Mouse (Mus musculus): ENCODE measurements at regions not wholly inside any gene's neighbourhood (a gene's known extent, or its start where the extent isn't known, plus 50 kb on each side); places are given as distances from the start of the nearest gene placed in this dataset.

- intact Hi-C loops (cut with DNase I): no loop called here
- DNase-seq (ENCODE audit: low spot score in 2 of 2): no peak
Observed at GRCm38 (mm10) chr19:28732998-28733397, 53.1 kb upstream of the Glis3 start.

DNA sequence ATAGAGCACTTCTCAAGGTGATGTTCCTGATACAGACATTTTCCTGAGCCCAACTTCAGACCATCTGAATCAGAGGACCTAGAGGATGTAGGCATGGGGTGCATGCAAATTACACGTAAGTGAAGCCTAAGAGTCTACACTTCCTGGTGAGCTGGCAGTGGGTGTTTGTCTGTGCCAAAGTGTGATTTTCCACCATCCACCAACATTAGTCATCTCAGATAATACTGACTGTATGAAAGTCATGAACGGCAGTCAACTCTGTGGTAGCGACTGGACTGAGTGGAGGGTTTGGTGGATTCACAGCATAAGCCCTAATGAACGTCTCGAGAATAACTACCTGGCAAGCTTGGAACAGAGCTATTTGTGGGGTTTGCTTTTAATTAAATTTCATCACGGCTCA is 53.9 kb upstream of the Glis3 start:
- intact Hi-C loops (cut with DNase I): no loop called here
- DNase-seq (ENCODE audit: low spot score in 2 of 2): no peak

- intact Hi-C loops (cut with DNase I): no loop called here
- peak; percentile 28 to 39 for DNase-seq (ENCODE audit: low spot score in 2 of 2)
Observed at GRCm38 (mm10) chr19:28743176-28743793, 63.4 kb upstream of the Glis3 start.

GRCm38 (mm10) chr19:28745105-28745504 is 65.2 kb upstream of the Glis3 start:
- intact Hi-C loops (cut with DNase I): no loop called here
- no peak for DNase-seq (ENCODE audit: low spot score in 2 of 2)

GRCm38 (mm10) chr19:28745534-28745933 is 65.7 kb upstream of the Glis3 start:
- peak in 1 of 2 experiments; percentile 7 for DNase-seq (ENCODE audit: low spot score in 2 of 2)
- intact Hi-C loops (cut with DNase I): no loop called here

- DNase-seq (ENCODE audit: low spot score in 2 of 2): no peak
- intact Hi-C loops (cut with DNase I): loop anchor here (10.0 kb wide), 1 partner anchor 586 kb away; no protein-coding TSS in a partner anchor
Observed at GRCm38 (mm10) chr19:28751091-28751490, 71.2 kb upstream of the Glis3 start.

DNA sequence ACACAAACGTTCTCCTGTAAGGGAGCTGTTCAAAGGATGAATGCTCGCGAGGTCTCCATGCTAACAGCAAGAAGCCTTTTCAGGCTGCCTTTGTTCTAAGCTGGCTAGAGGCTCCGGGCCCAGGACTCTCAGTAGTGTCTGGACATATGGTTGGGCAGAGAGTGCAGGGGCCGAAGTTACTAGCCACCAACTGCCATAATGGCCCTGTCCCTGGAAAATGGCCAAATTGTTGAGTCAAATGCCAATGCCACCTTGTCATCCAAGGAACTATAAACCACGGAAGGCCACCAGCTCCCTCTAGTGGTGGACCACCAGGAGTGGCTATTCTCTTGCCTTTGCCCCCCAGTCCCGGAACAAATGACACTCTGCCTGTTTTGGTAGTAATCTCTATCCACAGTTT is 76.0 kb upstream of the Slc1a1 start:
- intact Hi-C loops (cut with DNase I): loop anchor here (10.0 kb wide), 1 partner anchor 594 kb away; no protein-coding TSS in a partner anchor
- peak; percentile 73 to 77 for DNase-seq (ENCODE audit: low spot score in 2 of 2)

- intact Hi-C loops (cut with DNase I): no loop called here
- DNase-seq (ENCODE audit: low spot score in 2 of 2): no peak
Observed at GRCm38 (mm10) chr19:28764795-28765360, 70.0 kb upstream of the Slc1a1 start.

DNA sequence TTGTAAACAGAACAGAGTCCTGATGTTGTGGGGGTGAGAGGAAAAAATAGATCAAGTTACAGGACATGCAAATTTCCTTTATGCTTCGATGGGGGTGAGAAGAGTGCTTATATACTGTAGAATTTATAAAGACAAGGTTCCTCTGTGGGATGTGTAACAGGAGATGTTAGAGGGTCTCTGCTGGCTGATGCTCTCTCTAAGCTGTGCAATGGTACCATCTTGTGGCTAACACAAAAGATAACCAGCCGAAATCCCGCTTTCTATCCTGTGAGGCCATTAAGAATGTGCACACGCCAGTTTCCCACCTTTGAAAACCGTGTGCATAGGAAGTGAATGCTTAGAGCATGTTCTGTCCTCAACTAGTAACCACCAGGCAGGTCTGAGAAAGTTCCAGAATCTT is 66.6 kb upstream of the Slc1a1 start:
- peak; percentile 49 to 55 for DNase-seq (ENCODE audit: low spot score in 2 of 2)
- intact Hi-C loops (cut with DNase I): loop anchor here (1.0 kb wide), 1 partner anchor 1321 kb away; no protein-coding TSS in a partner anchor

- intact Hi-C loops (cut with DNase I): loop anchor here (10.0 kb wide), 2 partner anchors 274 to 584 kb away; partner anchors contain the start of gene Ak3
- DNase-seq (ENCODE audit: low spot score in 2 of 2): no peak
Observed at GRCm38 (mm10) chr19:28770419-28770818, 64.4 kb upstream of the Slc1a1 start.

DNA sequence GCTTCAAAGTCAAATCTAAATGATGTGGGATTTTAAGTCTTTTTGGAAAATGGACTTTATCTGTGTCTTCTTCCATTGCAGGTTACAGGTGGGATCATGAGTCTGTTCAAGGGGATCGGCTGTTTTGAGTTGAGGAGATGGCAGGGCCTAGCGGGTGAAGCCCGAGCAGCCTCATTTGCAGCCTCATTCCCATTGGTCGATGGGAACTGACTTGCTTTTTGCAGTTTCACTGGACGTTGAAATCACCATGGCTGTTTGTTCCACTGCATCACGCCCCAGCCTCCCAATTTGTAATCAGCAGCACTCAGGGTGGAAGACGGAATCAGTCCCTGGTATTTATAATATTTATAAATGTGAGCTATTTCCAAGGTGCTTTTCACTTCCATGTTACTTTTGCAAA is 63.0 kb upstream of the Slc1a1 start:
- DNase-seq (ENCODE audit: low spot score in 2 of 2): no peak
- intact Hi-C loops (cut with DNase I): loop anchor here (10.0 kb wide), 2 partner anchors 273 to 583 kb away; partner anchors contain the start of gene Ak3

DNA sequence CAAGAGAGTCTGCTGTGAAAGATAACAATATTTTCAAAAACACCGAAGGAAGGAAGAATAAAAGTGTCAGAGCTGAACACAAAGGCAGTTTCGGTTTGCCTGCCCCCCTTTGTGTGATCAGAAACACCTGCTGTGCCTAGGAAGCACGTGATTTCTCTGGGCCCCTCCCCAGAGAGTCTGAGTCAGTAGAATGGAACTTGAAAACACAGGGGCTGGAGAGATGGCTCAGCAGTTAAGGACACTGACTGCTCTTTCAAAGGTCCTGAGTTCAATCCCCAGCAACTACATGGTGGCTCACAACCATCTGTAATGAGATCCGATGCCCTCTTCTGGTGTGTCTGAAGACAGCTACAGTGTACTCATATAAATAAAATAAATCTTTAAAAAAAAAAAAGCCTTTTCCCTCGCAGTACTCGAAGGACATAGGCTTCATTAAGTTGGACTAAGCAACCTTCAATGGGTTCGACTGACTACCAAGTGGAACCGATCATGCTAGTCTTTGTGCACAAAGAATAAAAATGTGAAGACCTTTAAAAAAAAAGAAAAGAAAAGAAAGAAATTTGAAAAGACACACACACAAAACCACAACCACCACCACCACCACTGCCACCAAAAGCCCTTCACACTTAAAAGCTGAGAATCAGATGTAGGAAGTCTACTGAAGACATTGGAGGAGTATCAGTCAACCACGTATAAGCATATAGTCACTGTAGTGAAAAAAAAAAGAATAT is 61.8 kb upstream of the Slc1a1 start:
- intact Hi-C loops (cut with DNase I): loop anchor here (10.0 kb wide), 2 partner anchors 272 to 582 kb away; partner anchors contain the start of gene Ak3
- no peak for DNase-seq (ENCODE audit: low spot score in 2 of 2)

GRCm38 (mm10) chr19:28776868-28777267 is 58.0 kb upstream of the Slc1a1 start:
- intact Hi-C loops (cut with DNase I): loop anchor here (2.0 to 10.0 kb wide), 4 partner anchors 106 to 578 kb away; partner anchors contain the start of gene Ak3
- peak; percentile 40 to 60 for DNase-seq (ENCODE audit: low spot score in 2 of 2)

- DNase-seq (ENCODE audit: low spot score in 2 of 2): no peak
- intact Hi-C loops (cut with DNase I): loop anchor here (2.0 to 10.0 kb wide), 4 partner anchors 105 to 577 kb away; partner anchors contain the start of gene Ak3
Observed at GRCm38 (mm10) chr19:28777674-28778073, 57.2 kb upstream of the Slc1a1 start.

DNA sequence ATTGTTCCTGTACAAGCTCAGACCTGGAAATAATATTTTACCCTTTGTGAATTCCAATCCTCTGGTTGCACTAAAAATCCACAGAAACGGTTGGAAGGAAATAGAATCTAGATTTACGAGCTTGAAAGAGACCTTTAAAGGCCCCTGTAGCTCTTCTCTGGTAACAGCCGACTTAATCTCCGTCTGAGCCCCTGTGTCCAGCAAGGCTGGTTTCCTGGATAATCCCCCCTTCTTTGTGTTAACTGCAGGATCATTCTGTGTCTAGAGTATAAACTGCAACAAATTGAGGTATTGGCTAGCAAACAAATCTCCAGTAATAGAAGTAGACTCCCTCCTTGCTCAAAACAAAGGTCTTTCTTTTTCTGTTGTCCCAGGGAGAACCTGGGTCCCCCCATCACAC is 56.5 kb upstream of the Slc1a1 start:
- intact Hi-C loops (cut with DNase I): loop anchor here (10.0 kb wide), 2 partner anchors 266 to 576 kb away; partner anchors contain the start of gene Ak3
- no peak for DNase-seq (ENCODE audit: low spot score in 2 of 2)

DNA sequence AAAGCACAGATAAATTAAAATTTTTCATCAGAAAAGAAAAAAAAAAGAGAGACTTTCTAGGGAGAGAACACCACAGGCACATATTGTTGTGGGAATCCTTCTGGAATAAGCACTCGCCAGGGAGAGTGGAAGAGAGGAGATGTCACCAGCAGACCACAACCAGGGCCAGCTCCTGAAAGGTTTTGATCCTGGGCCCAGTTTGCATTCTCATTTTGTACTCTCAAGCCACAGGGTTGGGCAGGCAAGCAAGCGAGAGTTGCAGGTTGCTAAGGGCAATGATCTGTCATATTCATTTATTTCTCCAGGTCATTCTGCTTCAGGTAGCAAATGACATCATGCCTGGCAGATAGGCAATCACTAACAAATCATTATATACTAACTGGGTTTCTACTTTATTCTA is 52.9 kb upstream of the Slc1a1 start:
- DNase-seq (ENCODE audit: low spot score in 2 of 2): no peak
- intact Hi-C loops (cut with DNase I): no loop called here

Data from left cerebral cortex, postnatal 14 days (tissue).